Mouse (Mus musculus) stomach, embryonic 16.5 days (tissue): ENCODE measurements at regions not wholly inside any gene's neighbourhood (a gene's known extent, or its start where the extent isn't known, plus 50 kb on each side); places are given as distances from the start of the nearest gene placed in this dataset.
"Not testable (repeated sequence)": the region's sequence is repeated elsewhere in the genome, so short reads cannot be mapped to it uniquely, and the experiment has no call there.

Source experiments
- ATAC-seq: fragments of 200-750 bp; cut with Nextera tagmentation; 2 replicates; pipeline ENCODE4 v1.8.0; 2017; ENCODE audit warnings: moderate number of reproducible peaks, moderate TSS enrichment; ENCODE audit not compliant: insufficient read depth, low FRiP score
- H3K27ac ChIP-seq: fragments of 300-500 bp; sonication (generic); 2 replicates; pipeline ENCODE4 v1.5.1; 2014; ENCODE audit warnings: low read length
- H3K27me3 ChIP-seq: fragments of 300-500 bp; sonication (generic); 2 replicates; pipeline ENCODE4 v1.6.1; 2014; ENCODE audit warnings: low read length, control low read depth, mixed read lengths; ENCODE audit not compliant: control insufficient read depth, insufficient read depth
- H3K36me3 ChIP-seq: fragments of 300-500 bp; sonication (generic); 2 replicates; pipeline ENCODE4 v1.6.1; 2014; ENCODE audit warnings: low read length; ENCODE audit not compliant: control insufficient read depth, insufficient read depth
- H3K4me1 ChIP-seq: fragments of 300-500 bp; sonication (generic); 2 replicates; pipeline ENCODE4 v1.6.1; 2014; ENCODE audit warnings: low read length, control low read depth, mixed read lengths; ENCODE audit not compliant: control insufficient read depth, insufficient read depth
- H3K4me2 ChIP-seq: fragments of 300-500 bp; sonication (generic); 2 replicates; pipeline ENCODE4 v1.6.1; 2014; ENCODE audit warnings: low read depth, low read length, mixed read lengths
- H3K4me3 ChIP-seq: fragments of 300-500 bp; sonication (generic); replicated peaks from 2 replicates; pipeline ENCODE4 v1.5.1; 2014; ENCODE audit warnings: mild to moderate bottlenecking, low read length
- H3K9ac ChIP-seq: fragments of 300-500 bp; sonication (generic); 2 replicates; pipeline ENCODE4 v1.6.1; 2014; ENCODE audit warnings: low read length
- H3K9me3 ChIP-seq: fragments of 300-500 bp; sonication (generic); replicated peaks from 2 replicates; pipeline ENCODE4 v1.6.1; 2016; ENCODE audit warnings: low read length, control low read depth; ENCODE audit not compliant: control insufficient read depth
- WGBS: fragments of 180-500 bp; shearing (Covaris S2); extraction: QIAGEN DNeasy Blood & Tissue Kit; methylation state at CpG from one replicate; pipeline ENCODE4 v1.1.7; 2014; 5-methylcytosine and 5-hydroxymethylcytosine counted together

DNA sequence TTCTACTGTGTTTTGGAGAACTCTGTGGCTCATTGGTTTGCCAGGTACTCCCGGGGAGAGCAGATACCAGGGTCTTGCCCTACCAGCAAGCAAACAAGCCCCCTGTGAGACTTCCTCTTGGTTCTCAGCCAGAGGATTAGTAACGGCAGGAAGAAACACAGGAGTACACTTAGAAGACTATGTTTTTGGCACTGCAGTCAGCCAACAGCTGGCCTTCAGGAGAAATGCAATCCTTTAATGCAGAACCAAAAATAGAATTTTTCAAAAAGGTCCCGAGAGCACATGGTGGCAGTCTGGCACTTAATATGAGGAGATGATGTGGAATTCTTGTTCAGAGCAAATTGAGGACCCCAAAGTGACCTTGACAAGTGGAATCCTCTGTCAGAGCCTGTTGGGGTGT, 189.8 kb downstream of the Faxc start:
- no peaks in the 10 kb centered on the region for H3K27me3 ChIP-seq
- WGBS = 15% methylated on average over 3 of the region's 3 CpGs
- no peak for ATAC-seq

DNA sequence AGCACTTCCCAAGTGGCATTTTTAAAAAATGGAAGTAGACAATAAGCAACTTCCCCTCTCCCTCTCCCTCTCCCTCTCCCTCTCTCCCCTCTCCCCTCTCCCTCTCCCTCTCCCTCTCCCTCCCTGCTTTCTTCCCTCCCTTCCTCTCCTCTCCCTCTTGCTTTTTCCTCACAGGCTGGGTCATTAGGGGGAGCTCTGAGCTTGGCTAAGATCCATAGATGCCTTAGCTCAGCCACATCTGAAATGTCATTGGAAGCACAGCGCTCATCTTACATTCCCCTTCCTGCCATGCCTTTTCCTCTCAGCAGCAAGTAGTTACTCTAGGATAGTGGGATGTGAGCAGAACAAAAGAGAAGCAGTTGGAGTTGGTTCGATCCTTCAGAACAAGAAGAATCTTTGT, 190.3 kb downstream of the Faxc start:
- Histone ChIP-seq H3K9ac (no peak overlapping the region), H3K27me3 (no peaks in the 10 kb centered on the region), H3K9me3 (no peaks in the 10 kb centered on the region), H3K4me3 (no peak overlapping the region), H3K4me1 (0 out of 2 replicates have a peak, but pooled peaks cover 2% of the 10 kb centered on the region), H3K27ac (no peak overlapping the region), H3K36me3 (no peaks in the 10 kb centered on the region), H3K4me2 (no peak overlapping the region)
- 70% methylated on average over 2 of the region's 2 CpGs for WGBS
- ATAC-seq = no peak

More for the DNA sequence above, 189.8 kb downstream of the Faxc start:
- Histone ChIP-seq H3K9me3 (no peaks in the 10 kb centered on the region), H3K36me3 (no peaks in the 10 kb centered on the region), H3K4me3 (no peak overlapping the region), H3K9ac (no peak overlapping the region), H3K4me2 (no peak overlapping the region), H3K4me1 (0 out of 2 replicates have a peak, but pooled peaks cover 2% of the 10 kb centered on the region), H3K27ac (no peak overlapping the region)

DNA sequence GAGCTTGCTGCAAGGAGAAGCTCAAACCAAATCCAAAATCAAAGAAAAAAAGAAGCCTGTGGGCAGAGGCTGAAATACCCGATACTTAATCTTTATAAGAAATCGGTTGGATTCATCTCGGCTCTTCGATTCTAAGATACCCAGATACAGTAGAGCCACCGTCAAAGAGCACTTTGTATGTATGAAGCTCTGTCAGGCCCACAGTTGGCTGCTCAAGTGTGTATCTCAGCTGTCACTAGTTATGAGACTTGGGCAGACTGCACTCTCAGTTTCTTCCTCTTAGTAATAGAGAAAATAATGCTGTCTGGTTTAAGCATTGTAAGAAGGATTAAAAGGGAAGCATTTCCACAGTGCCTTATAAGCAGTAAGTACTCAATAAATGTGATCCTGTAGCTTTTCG, 193.7 kb downstream of the Faxc start:
- Histone ChIP-seq H3K27ac (no peak overlapping the region), H3K4me3 (no peak overlapping the region), H3K36me3 (no peaks in the 10 kb centered on the region), H3K9ac (no peak overlapping the region), H3K9me3 (no peaks in the 10 kb centered on the region), H3K4me1 (0 out of 2 replicates have a peak, but pooled peaks cover 2% of the 10 kb centered on the region), H3K4me2 (no peak overlapping the region), H3K27me3 (no peaks in the 10 kb centered on the region)
- ATAC-seq = no peak
- WGBS = 87% methylated on average over 6 of the region's 6 CpGs

DNA sequence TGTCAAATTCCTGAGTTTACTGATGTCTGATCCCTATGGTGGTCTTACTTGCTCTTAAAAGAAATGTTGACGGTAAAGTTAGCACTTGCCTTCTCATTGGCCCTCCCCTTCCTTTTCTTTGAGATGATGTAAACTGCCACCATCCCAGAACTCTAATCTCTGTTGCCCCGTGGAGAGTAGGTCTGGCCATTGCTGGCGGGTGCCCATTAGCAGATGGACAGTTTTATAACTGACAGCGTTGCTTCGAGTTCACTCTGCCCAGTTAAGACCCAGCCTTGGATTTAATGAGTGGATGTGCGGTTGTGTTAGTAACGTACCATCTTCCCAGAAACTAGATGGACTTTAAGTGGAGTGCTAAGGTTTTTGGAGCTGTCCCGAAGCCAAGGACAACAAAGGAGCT, 199.4 kb downstream of the Faxc start:
- Histone ChIP-seq H3K27me3 (no peaks in the 10 kb centered on the region), H3K4me2 (no peak overlapping the region), H3K27ac (no peak overlapping the region), H3K9me3 (no peaks in the 10 kb centered on the region), H3K36me3 (no peaks in the 10 kb centered on the region), H3K4me1 (no peaks in the 10 kb centered on the region), H3K4me3 (no peak overlapping the region), H3K9ac (no peak overlapping the region)
- no peak for ATAC-seq
- 65% methylated on average over 8 of the region's 8 CpGs for WGBS

DNA sequence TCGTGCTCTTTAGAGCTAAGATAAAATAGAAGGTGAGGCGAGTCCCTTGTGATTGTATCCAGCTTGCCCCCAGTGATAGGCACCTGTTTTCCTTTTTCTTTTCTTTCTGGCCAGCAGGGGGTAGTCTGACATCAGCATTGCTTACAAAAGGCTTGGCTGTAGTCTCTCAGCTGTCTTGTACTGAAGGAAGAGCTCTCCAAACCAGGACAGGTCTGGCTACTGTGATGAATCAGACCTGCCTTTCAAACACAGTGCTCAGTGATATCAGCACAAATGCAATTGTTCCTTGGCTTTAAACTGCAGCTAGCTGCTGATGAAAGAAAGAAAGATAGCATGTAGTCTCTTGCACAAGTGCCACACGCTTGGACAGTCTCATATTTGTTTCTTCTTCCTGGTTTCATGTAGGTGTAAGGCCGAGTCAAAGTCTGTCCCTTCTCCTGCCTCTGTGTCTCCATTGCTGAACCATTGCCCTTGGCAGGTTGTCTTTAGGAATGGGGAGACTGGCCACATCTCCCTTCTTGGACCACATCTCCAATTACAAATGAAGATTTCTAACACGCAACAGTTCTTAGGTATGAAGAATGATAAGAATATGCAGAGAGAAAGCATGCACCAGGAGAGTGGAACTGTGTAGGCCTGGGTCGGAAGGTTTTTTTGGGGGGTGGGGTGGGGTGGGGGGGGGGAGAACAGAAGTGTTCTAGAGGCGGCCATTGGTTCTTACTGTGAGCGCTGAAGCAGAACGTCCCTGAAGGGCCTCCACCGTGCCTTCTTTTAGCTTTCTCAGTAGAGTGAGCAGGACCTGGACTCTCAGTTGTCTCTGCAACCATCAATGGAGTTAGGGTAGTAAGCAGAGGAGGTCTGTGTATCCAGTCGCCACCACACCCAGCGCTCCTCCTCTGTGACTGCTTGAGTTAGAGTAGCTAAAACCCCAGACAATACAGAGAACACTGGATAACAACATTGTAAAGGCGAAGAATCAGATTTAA, 200.9 kb downstream of the Faxc start:
- peak; percentile 53; the same call in 1 of the 2 replicates for ATAC-seq
- H3K36me3 ChIP-seq = no peaks in the 10 kb centered on the region
- no peak overlapping the region for H3K9ac ChIP-seq
- H3K9me3 ChIP-seq = no peaks in the 10 kb centered on the region
- WGBS = 69% methylated on average over 13 of the region's 13 CpGs
- H3K4me3 ChIP-seq = no peak overlapping the region
- H3K4me2 ChIP-seq = no peak overlapping the region
- no peak overlapping the region for H3K27ac ChIP-seq
- H3K27me3 ChIP-seq = no peaks in the 10 kb centered on the region
- H3K4me1 ChIP-seq = no peaks in the 10 kb centered on the region

DNA sequence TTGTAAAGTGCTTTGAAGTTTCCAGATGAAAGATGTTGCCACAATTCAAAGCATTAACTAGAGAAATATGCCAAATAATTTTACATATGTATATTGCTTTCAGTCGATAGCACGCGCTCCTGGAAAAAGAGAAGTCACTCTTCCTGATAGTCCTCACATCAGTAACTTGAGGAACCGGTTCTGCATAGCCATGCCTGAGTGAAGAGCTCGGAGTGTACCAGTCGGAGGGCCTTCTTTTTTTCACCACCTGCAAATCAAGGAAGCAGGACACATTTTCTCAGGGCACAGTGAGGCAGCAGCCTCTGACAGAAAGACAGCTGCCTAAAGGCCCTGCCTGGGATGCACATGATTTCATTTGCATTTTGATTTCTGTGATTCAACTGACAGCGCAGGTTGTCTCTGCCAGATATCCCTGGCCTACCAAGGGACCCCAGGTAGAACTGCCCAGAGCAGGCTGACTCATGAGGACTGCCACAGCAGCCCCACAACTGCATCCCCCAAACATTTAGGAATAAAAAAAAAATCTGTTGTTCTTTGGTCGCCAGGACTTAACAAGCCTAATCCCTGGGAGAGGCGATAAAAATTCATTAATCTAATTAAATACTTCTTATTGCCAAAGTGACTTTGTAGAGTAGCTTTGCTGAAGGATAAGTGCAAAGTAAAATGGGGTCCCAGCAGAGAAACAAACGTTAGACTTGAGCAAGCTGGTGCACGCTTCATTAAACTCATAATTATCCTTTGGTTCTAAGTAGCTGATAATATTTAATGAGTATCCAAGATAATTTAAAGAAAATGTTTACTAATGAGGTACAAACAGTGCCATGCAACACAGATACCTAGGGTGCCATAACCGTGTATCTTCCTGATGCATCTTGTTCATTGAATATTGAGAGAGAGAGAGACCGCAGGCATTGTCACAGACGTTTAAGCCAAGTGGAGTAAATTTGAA, 202.7 kb downstream of the Faxc start:
- no peak for ATAC-seq
- no peak overlapping the region for H3K27ac ChIP-seq
- H3K4me3 ChIP-seq = no peak overlapping the region
- H3K9me3 ChIP-seq = no peaks in the 10 kb centered on the region
- H3K36me3 ChIP-seq = no peaks in the 10 kb centered on the region
- WGBS = 50% methylated on average over 14 of the region's 14 CpGs
- no peaks in the 10 kb centered on the region for H3K4me1 ChIP-seq
- H3K9ac ChIP-seq = no peak overlapping the region
- no peak overlapping the region for H3K4me2 ChIP-seq
- no peaks in the 10 kb centered on the region for H3K27me3 ChIP-seq

DNA sequence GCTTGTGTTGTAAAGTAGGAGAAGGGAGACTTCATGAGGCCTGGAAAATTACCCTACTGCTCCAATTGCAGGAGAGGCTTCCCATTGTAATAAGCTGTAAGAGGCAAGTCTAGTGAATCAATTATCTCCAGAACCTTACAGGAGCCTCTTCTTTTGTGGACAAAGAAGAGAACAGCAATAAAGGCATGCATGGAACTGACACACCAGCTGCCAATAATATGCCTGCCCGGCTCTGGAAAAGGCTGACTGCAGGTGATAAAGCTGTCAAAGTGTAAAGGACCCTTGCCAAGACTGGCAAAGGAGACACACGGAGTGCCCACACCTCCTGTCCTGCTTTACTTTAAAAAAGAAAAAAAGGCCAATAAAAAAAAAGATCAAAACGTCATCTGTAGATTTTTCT, 209.0 kb downstream of the Faxc start:
- 62% methylated on average over 3 of the region's 3 CpGs for WGBS
- no peak overlapping the region for H3K4me3 ChIP-seq
- H3K27ac ChIP-seq = no peak overlapping the region
- no peak for ATAC-seq
- no peaks in the 10 kb centered on the region for H3K36me3 ChIP-seq
- no peaks in the 10 kb centered on the region for H3K9me3 ChIP-seq
- no peak overlapping the region for H3K9ac ChIP-seq
- H3K4me1 ChIP-seq = no peaks in the 10 kb centered on the region
- H3K4me2 ChIP-seq = no peak overlapping the region
- no peaks in the 10 kb centered on the region for H3K27me3 ChIP-seq

DNA sequence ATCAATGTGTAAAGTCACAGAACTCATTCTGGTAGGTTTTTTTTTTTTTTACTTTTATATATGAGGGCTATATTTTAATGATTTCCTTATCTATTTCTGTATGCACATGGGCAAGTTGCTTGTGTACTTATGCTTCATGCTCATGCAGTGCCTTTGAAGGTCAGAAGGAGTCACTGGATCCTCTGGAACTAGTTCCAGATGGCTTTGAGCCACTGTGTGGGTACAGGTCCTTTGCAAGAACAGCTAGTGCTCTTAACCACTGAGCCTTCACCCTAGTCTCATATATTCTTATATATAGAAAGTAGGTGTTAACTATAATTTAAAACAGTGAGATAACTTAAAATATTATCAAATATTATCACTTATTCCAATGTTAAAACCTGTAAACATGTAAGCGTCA, 212.4 kb downstream of the Faxc start:
- Histone ChIP-seq H3K9me3 (no peaks in the 10 kb centered on the region), H3K4me1 (no peaks in the 10 kb centered on the region), H3K27me3 (no peaks in the 10 kb centered on the region), H3K27ac (no peak overlapping the region), H3K4me2 (no peak overlapping the region), H3K4me3 (no peak overlapping the region), H3K9ac (no peak overlapping the region), H3K36me3 (no peaks in the 10 kb centered on the region)
- 93% methylated on average over 1 of the region's 1 CpGs for WGBS
- ATAC-seq = no peak

DNA sequence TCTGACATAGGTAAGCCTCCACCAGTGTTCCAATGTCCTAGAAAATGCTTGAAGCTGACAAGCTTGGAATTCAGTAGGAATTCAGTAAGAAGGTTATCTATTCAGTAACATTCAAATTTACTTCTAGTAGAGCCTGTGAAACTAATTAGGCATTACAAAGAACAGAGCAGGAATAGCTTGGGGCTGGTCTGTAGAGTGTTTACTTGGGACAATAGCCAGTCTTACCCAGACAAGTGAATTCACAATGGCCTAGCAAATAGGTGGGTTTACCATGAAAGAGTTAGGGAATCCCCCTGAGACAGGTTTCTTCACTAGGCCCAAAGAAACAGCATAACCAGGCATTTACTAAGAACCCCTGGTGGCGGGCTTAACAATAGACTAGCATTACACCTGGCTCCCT, 212.5 kb upstream of the Fbxl4 start:
- WGBS = 54% methylated on average over 1 of the region's 1 CpGs
- H3K9ac ChIP-seq, H3K9me3 ChIP-seq, H3K27me3 ChIP-seq, ATAC-seq, H3K4me3 ChIP-seq, H3K36me3 ChIP-seq, H3K27ac ChIP-seq, H3K4me1 ChIP-seq, H3K4me2 ChIP-seq: not testable (repeated sequence)
